In genomic region chr6:30312006-30312405, GRCm38 (mm10) we compare ENCODE assay signal across 16 mouse cellular contexts. TPM values are rescaled to one million over a fixed set of nuclear protein-coding genes. Genes with fewer than 3 reads are reported as not detected.
DNase-seq lines count a peak whose midpoint lies in the region.
"Had no signal": no experiment of that assay in that cellular context is flagged by ENCODE, and none has a peak within 500 bp of the region (broad histone marks: within the 10 kb centered on the region; RNA-seq: fewer than 3 reads in every experiment).

No protein-coding gene starts in this region.

- WGBS in large intestine, adult 2 months = 9% methylated on average over 1 of the region's 1 CpGs

- peak; percentile 41 for DNase-seq in adrenal gland, postnatal 14 days
- DNase-seq in adrenal gland, adult (ENCODE audit: inconsistent age in 2 of 2, low spot score in 1 of 2) = no peak
- peak; percentile 33 for DNase-seq in urinary bladder, postnatal 14 days (ENCODE audit: low spot score)
- no peak for DNase-seq in urinary bladder, postnatal 36 days (ENCODE audit: low spot score in 2 of 2)
- peak; percentile 97 for DNase-seq in large intestine, adult 2 months (ENCODE audit: low read depth, low spot score)
- no peak for DNase-seq in thymus, postnatal 14 days
- DNase-seq in left cerebral cortex, postnatal 4 days = no peak
- DNase-seq: adrenal gland, postnatal 25 days; cerebellum, adult 8-10 months; cerebellum, postnatal 36 days; embryo, embryonic 11 days; gastrocnemius, postnatal 10 days; heart, postnatal 10 days; kidney, adult 18-20 months; kidney, postnatal 10 days; layer of hippocampus, postnatal 36 days had no signal

- intact Hi-C loops in left cerebral cortex, postnatal 4 days (cut with DNase I) = no loop called here

RNA-seq across cellular contexts. Expression of gene Ube2h, which starts 7.7 kb away (rescaled TPM):
- total RNA-seq in adrenal gland, postnatal 14 days (2021) = 116 and 124 TPM in 2 replicates
- 21.7 and 23.5 TPM in 2 replicates for polyA plus RNA-seq in large intestine, adult 2 months (2012; rRNA removed)
- 10 to 100 TPM; 80.7 to 86.4 TPM for total RNA-seq in left cerebral cortex, postnatal 4 days (2021)

Comparison
In these comparisons a context has a peak if more than half of its experiments do, and no peak if none do; other contexts are left out.
1. DNase-seq: peak in adrenal gland, postnatal 14 days (single experiment), urinary bladder, postnatal 14 days (single experiment) and large intestine, adult 2 months (single experiment); none in adrenal gland, adult (0 of 2), urinary bladder, postnatal 36 days (0 of 2), thymus, postnatal 14 days (single experiment) and left cerebral cortex, postnatal 4 days (single experiment).